Mouse (Mus musculus) liver, embryonic 14.5 days (tissue): Measurements from ENCODE around the gene Npas4.
A peak's percentile ranks its signal among the peaks of the same experiment; 100 is the strongest.

Source experiments
- CTCF ChIP-seq: IDR thresholded peaks from 2 replicates; pipeline ENCODE4 v1.5.1; 2016; ENCODE audit warnings: antibody characterized with exemption, low read depth, control low read depth
- EP300 ChIP-seq: IDR thresholded peaks from 2 replicates; pipeline ENCODE4 v1.6.1; 2016; ENCODE audit warnings: antibody characterized with exemption, low read depth

DNA sequence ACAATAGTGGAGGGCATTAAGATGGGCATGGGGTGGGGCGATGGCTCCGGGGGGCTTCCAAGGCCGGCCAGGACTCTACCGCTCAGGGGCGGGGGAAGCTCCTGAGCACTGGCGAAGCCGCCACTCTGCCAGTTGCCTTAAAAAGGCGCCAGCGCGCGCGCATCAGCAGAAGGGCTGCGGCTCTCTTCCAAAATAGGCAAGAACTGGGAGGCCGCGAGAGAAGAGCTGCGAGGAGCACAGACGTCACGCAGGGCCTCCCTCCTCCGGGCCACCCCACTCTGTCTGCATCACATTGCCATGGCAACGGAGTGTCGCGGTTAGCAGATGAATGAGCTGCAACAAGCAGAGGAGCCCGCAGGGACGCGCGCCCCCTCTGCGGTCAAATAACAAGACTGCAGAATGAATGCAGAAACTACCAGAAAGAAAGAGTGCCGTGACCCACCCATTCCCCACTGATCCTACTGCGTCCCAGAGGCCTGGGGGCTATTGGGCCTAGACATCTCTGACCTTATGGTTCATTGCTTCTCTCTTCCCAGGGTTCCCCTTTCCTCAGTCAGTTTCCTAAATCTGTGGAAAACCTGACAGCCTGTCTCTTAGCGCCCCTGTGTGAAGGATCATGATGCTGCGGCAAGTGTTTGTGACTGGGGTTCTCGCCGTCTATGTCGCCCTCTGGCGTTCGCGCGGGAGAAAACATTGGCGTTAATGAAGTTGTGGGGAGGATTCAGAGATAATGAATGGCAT is 11.7 kb upstream of the Npas4 start:
- peak; percentile 88 for TF ChIP-seq CTCF
- no peak for TF ChIP-seq EP300
